In genomic region chr15:101497181-101497580, GRCm38 (mm10) we compare ENCODE assay signal across 9 mouse cellular contexts. TPM values are rescaled to one million over a fixed set of nuclear protein-coding genes. Genes with fewer than 3 reads are reported as not detected.
DNase-seq lines count a peak whose midpoint lies in the region; ATAC-seq and TF ChIP-seq lines count a peak whose summit lies in the region.
"Had no signal": no experiment of that assay in that cellular context is flagged by ENCODE, and none has a peak within 500 bp of the region (broad histone marks: within the 10 kb centered on the region; RNA-seq: fewer than 3 reads in every experiment).

No protein-coding gene starts in this region.

- H3K36me3 ChIP-seq in liver, postnatal 0 days (replicated peaks; ENCODE audit: insufficient read depth, low read length) = no peaks in the 10 kb centered on the region
- H3K36me3 ChIP-seq: heart, embryonic 13.5 days had no signal

- H3K4me2 ChIP-seq in liver, postnatal 0 days (ENCODE audit: low read depth, low read length) = no peak overlapping the region
- H3K4me2 ChIP-seq: heart, embryonic 13.5 days had no signal

- ATAC-seq in liver, postnatal 0 days = no peak

- peak; percentile 29 to 46 for DNase-seq in cerebellum, postnatal 10 days
- DNase-seq in cerebellum, adult 11 months = no peak
- peak; percentile 33 for DNase-seq in liver, postnatal 0 days
- DNase-seq in liver = no peak
- DNase-seq in brain, embryonic 14.5 days (ENCODE audit: low read depth) = peak; percentile 12
- peak; percentile 36 to 54 for DNase-seq in kidney, postnatal 25 days
- DNase-seq in natural killer cell, adult 2 months (ENCODE audit: low spot score in 2 of 2) = no peak
- no peak for DNase-seq in layer of hippocampus, postnatal 25 days (ENCODE audit: extremely low spot score in 1 of 2, low spot score in 1 of 2)

- WGBS in liver, postnatal 0 days (ENCODE audit: insufficient replicate concordance) = 50% methylated on average over 2 of the region's 2 CpGs

- no peak overlapping the region for H3K9ac ChIP-seq in liver, postnatal 0 days (replicated peaks)
- H3K9ac ChIP-seq: heart, embryonic 13.5 days had no signal

- TF ChIP-seq EP300 in liver, postnatal 0 days (IDR thresholded peaks at IDR 0.05; ENCODE audit: low read depth) = no peak

- no peak for TF ChIP-seq POLR2A in brain, embryonic 14.5 days (IDR thresholded peaks at IDR 0.05; ENCODE audit: borderline replicate concordance, extremely low read depth, insufficient read depth, insufficient read length, poor library complexity, severe bottlenecking)

- H3K4me3 ChIP-seq in liver, postnatal 0 days (ENCODE audit: low read depth, low read length) = no peak overlapping the region
- H3K4me3 ChIP-seq: heart, embryonic 13.5 days had no signal

- H3K4me1 ChIP-seq in liver, postnatal 0 days (ENCODE audit: insufficient read depth) = no peaks in the 10 kb centered on the region

- H3K27me3 ChIP-seq in liver, postnatal 0 days (ENCODE audit: insufficient read depth, low read length) = no peaks in the 10 kb centered on the region

- no peak overlapping the region for H3K27ac ChIP-seq in liver, postnatal 0 days (ENCODE audit: low read depth)
- H3K27ac ChIP-seq: heart, embryonic 13.5 days had no signal

- TF ChIP-seq CTCF in liver, postnatal 0 days (IDR thresholded peaks at IDR 0.05; ENCODE audit: low read depth) = peak; percentile 62
- peak; percentile 42; the same call in 1 of the 2 replicates for TF ChIP-seq CTCF in brain, embryonic 14.5 days (IDR thresholded peaks at IDR 0.05; ENCODE audit: borderline replicate concordance, extremely low read depth, insufficient read depth, insufficient read length)

- H3K9me3 ChIP-seq in liver, postnatal 0 days (ENCODE audit: low read length) = no peaks in the 10 kb centered on the region
- H3K9me3 ChIP-seq: heart, embryonic 13.5 days had no signal

RNA-seq across cellular contexts. Expression of gene Krt83, which starts 5.9 kb away (rescaled TPM):
- polyA plus RNA-seq in liver, postnatal 0 days (2015; fragmentation: Nextera tagmentation; extraction: Ambion mirVana) = 0.33 and 0.58 TPM in 2 replicates
- polyA plus RNA-seq in brain, embryonic 14.5 days (2012; rRNA removed) = not detected in 2 replicates
- not detected for total RNA-seq in layer of hippocampus, postnatal 25 days (2021)
- polyA plus RNA-seq: heart, embryonic 13.5 days had no signal

RNA-seq across cellular contexts. Expression of gene Gm49425, which starts 19.9 kb away (rescaled TPM):
- polyA plus RNA-seq in liver, postnatal 0 days (2015; fragmentation: Nextera tagmentation; extraction: Ambion mirVana) = not detected in 2 replicates
- not detected in 2 replicates for polyA plus RNA-seq in brain, embryonic 14.5 days (2012; rRNA removed)
- not detected for total RNA-seq in layer of hippocampus, postnatal 25 days (2021)
- polyA plus RNA-seq: heart, embryonic 13.5 days had no signal

RNA-seq across cellular contexts. Expression of gene Krt86, which starts 23.9 kb away (rescaled TPM):
- polyA plus RNA-seq in liver, postnatal 0 days (2015; fragmentation: Nextera tagmentation; extraction: Ambion mirVana) = not detected in 2 replicates
- polyA plus RNA-seq in brain, embryonic 14.5 days (2012; rRNA removed) = 0.08 TPM in 1 of 2 replicates, not detected in the other
- not detected for total RNA-seq in layer of hippocampus, postnatal 25 days (2021)
- polyA plus RNA-seq: heart, embryonic 13.5 days had no signal

RNA-seq across cellular contexts. Expression of gene Krt81, which starts 33.6 kb away (rescaled TPM):
- not detected in 2 replicates for polyA plus RNA-seq in liver, postnatal 0 days (2015; fragmentation: Nextera tagmentation; extraction: Ambion mirVana)
- polyA plus RNA-seq in brain, embryonic 14.5 days (2012; rRNA removed) = not detected in 2 replicates
- not detected for total RNA-seq in layer of hippocampus, postnatal 25 days (2021)
- polyA plus RNA-seq: heart, embryonic 13.5 days had no signal

RNA-seq across cellular contexts. Expression of gene Krt84, which starts 35.4 kb away (rescaled TPM):
- not detected in 2 replicates for polyA plus RNA-seq in liver, postnatal 0 days (2015; fragmentation: Nextera tagmentation; extraction: Ambion mirVana)
- polyA plus RNA-seq in brain, embryonic 14.5 days (2012; rRNA removed) = not detected in 2 replicates
- not detected for total RNA-seq in layer of hippocampus, postnatal 25 days (2021)
- polyA plus RNA-seq: heart, embryonic 13.5 days had no signal

Comparison
In these comparisons a context has a peak if more than half of its experiments do, and no peak if none do; other contexts are left out.
1. DNase-seq: peak in cerebellum, postnatal 10 days (2 of 2), liver, postnatal 0 days (single experiment), brain, embryonic 14.5 days (single experiment) and kidney, postnatal 25 days (2 of 2); none in cerebellum, adult 11 months (single experiment), liver (single experiment), natural killer cell, adult 2 months (0 of 2) and layer of hippocampus, postnatal 25 days (0 of 2).